Mouse (Mus musculus) heart, postnatal 0 days (tissue): Measurements from ENCODE around the gene Fign.

Source experiments
- CTCF ChIP-seq: IDR thresholded peaks from 2 replicates; pipeline ENCODE4 v1.5.1; 2016; ENCODE audit warnings: antibody characterized with exemption, control low read depth, low read depth
- EP300 ChIP-seq: IDR thresholded peaks from 2 replicates; pipeline ENCODE4 v1.6.1; 2016; ENCODE audit warnings: antibody characterized with exemption, low read depth

DNA sequence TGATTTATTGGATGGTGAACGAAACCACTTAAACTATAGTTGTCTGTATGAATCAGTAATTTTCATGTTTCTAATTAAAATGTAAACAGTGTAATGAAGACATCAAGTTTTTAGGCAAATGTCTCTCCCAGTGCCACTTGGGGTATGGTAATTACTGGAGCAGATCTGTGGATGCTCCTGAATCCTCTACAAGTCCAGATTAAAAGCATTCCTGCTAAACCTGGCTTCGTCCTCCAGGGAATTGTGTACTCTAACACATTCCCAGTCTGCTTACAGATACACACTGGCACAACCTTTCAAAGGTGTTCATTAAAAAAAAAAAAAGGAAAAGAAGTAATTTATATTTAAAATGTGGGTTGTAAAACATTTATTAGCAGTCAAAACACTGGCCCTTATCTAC, 20.0 kb downstream of the Fign start:
- TF ChIP-seq CTCF = no peak
- TF ChIP-seq EP300 = no peak
